Mouse (Mus musculus) liver, adult (tissue): Measurements from ENCODE around the gene Tef.

Experiments used
- GATA4 ChIP-seq: IDR thresholded peaks from 2 replicates; pipeline ENCODE4 v1.6.1; 2014; ENCODE audit warnings: mild to moderate bottlenecking, low read length; ENCODE audit not compliant: insufficient replicate concordance

The Tef gene

GRCm38 (mm10) chr15:81785701-81786100 lies 16.5 kb upstream of the Tef start:
- no peak for TF ChIP-seq GATA4

GRCm38 (mm10) chr15:81787525-81787924 lies 14.7 kb upstream of the Tef start:
- TF ChIP-seq GATA4 = no peak

GRCm38 (mm10) chr15:81792444-81792843 lies 9.8 kb upstream of the Tef start:
- no peak for TF ChIP-seq GATA4

GRCm38 (mm10) chr15:81796228-81796627 lies 6.0 kb upstream of the Tef start:
- no peak for TF ChIP-seq GATA4

GRCm38 (mm10) chr15:81797861-81798260 lies 4.4 kb upstream of the Tef start:
- no peak for TF ChIP-seq GATA4

- no peak for TF ChIP-seq GATA4
These were observed 3.8 kb upstream of the Tef start for GRCm38 (mm10) chr15:81798421-81798820.

GRCm38 (mm10) chr15:81800391-81800790 lies 1.8 kb upstream of the Tef start:
- TF ChIP-seq GATA4 = no peak

GRCm38 (mm10) chr15:81802941-81803351 lies 725 bp downstream of the Tef start:
- no peak for TF ChIP-seq GATA4

GRCm38 (mm10) chr15:81803425-81803951 lies 1.3 kb downstream of the Tef start:
- no peak for TF ChIP-seq GATA4

- TF ChIP-seq GATA4 = no peak
These were observed 2.0 kb downstream of the Tef start for GRCm38 (mm10) chr15:81804172-81804571.

GRCm38 (mm10) chr15:81804883-81805282 lies 2.7 kb downstream of the Tef start:
- no peak for TF ChIP-seq GATA4

GRCm38 (mm10) chr15:81805624-81806023 lies 3.4 kb downstream of the Tef start:
- TF ChIP-seq GATA4 = peak; percentile 92

GRCm38 (mm10) chr15:81806621-81807404 lies 4.6 kb downstream of the Tef start:
- TF ChIP-seq GATA4 = no peak

- no peak for TF ChIP-seq GATA4
These were observed 6.6 kb downstream of the Tef start for GRCm38 (mm10) chr15:81808799-81809198.

- no peak for TF ChIP-seq GATA4
These were observed 7.3 kb downstream of the Tef start for GRCm38 (mm10) chr15:81809550-81809949.

GRCm38 (mm10) chr15:81810150-81810549 lies 7.9 kb downstream of the Tef start:
- no peak for TF ChIP-seq GATA4
